Mouse (Mus musculus): ENCODE measurements around the gene Slc22a14. TPM values are rescaled to one million over a fixed set of nuclear protein-coding genes. Genes with fewer than 3 reads are reported as not detected.
A peak's percentile ranks its signal among the peaks of the same experiment; 100 is the strongest.
"Not testable (repeated sequence)": the region's sequence is repeated elsewhere in the genome, so short reads cannot be mapped to it uniquely, and the experiment has no call there.

Slc22a14 gene
- total RNA-seq (2017) = not detected in 2 replicates

GRCm38 (mm10) chr9:119365284-119365683 is at the start of gene Slc22a14:
Slc22a14 (minus strand) TSS chr9:119365553.
- peak; percentile 83 for ATAC-seq (replicated peaks; ENCODE audit: low read depth, poor library complexity, severe bottlenecking)

GRCm38 (mm10) chr9:119409864-119410263 is 44.5 kb upstream of the Slc22a14 start:
- no peak for ATAC-seq (replicated peaks; ENCODE audit: low read depth, poor library complexity, severe bottlenecking)

- ATAC-seq (replicated peaks; ENCODE audit: low read depth, poor library complexity, severe bottlenecking) = no peak
These were observed 43.7 kb upstream of the Slc22a14 start for GRCm38 (mm10) chr9:119408898-119409664.

GRCm38 (mm10) chr9:119407884-119408283 is 42.5 kb upstream of the Slc22a14 start:
- no peak for ATAC-seq (replicated peaks; ENCODE audit: low read depth, poor library complexity, severe bottlenecking)

- peak; percentile 33 for ATAC-seq (replicated peaks; ENCODE audit: low read depth, poor library complexity, severe bottlenecking)
These were observed 38.7 kb upstream of the Slc22a14 start for GRCm38 (mm10) chr9:119404090-119404489.

- no peak for ATAC-seq (replicated peaks; ENCODE audit: low read depth, poor library complexity, severe bottlenecking)
These were observed 37.9 kb upstream of the Slc22a14 start for GRCm38 (mm10) chr9:119403236-119403641.

GRCm38 (mm10) chr9:119402253-119403235 is 37.2 kb upstream of the Slc22a14 start:
- ATAC-seq (replicated peaks; ENCODE audit: low read depth, poor library complexity, severe bottlenecking) = no peak

GRCm38 (mm10) chr9:119401801-119402214 is 36.5 kb upstream of the Slc22a14 start, which contains the start of gene Acvr2b:
Acvr2b (plus strand) TSS chr9:119402118.
- ATAC-seq (replicated peaks; ENCODE audit: low read depth, poor library complexity, severe bottlenecking) = peak; percentile 89

GRCm38 (mm10) chr9:119401351-119401750 is 36.0 kb upstream of the Slc22a14 start:
- peak; percentile 16 for ATAC-seq (replicated peaks; ENCODE audit: low read depth, poor library complexity, severe bottlenecking)

- ATAC-seq (replicated peaks; ENCODE audit: low read depth, poor library complexity, severe bottlenecking) = no peak
These were observed 29.5 kb upstream of the Slc22a14 start for GRCm38 (mm10) chr9:119394808-119395207.

- no peak for ATAC-seq (replicated peaks; ENCODE audit: low read depth, poor library complexity, severe bottlenecking)
These were observed 24.9 kb upstream of the Slc22a14 start for GRCm38 (mm10) chr9:119390214-119390613.

- peak; percentile 62; the same call in 1 of the 2 replicates for ATAC-seq (replicated peaks; ENCODE audit: low read depth, poor library complexity, severe bottlenecking)
These were observed 23.6 kb upstream of the Slc22a14 start for GRCm38 (mm10) chr9:119388956-119389355.

- ATAC-seq (replicated peaks; ENCODE audit: low read depth, poor library complexity, severe bottlenecking) = no peak
These were observed 17.2 kb upstream of the Slc22a14 start for GRCm38 (mm10) chr9:119382603-119383002.

GRCm38 (mm10) chr9:119378231-119378630 is 12.9 kb upstream of the Slc22a14 start:
- peak; percentile 42; the same call in 1 of the 2 replicates for ATAC-seq (replicated peaks; ENCODE audit: low read depth, poor library complexity, severe bottlenecking)

- ATAC-seq (replicated peaks; ENCODE audit: low read depth, poor library complexity, severe bottlenecking) = no peak
These were observed 10.2 kb upstream of the Slc22a14 start for GRCm38 (mm10) chr9:119375556-119375955.

GRCm38 (mm10) chr9:119375008-119375407 is 9.7 kb upstream of the Slc22a14 start:
- ATAC-seq (replicated peaks; ENCODE audit: low read depth, poor library complexity, severe bottlenecking) = no peak

- no peak for ATAC-seq (replicated peaks; ENCODE audit: low read depth, poor library complexity, severe bottlenecking)
These were observed 5.9 kb upstream of the Slc22a14 start for GRCm38 (mm10) chr9:119371251-119371650.

GRCm38 (mm10) chr9:119370770-119371169 is 5.4 kb upstream of the Slc22a14 start:
- not testable (repeated sequence) for ATAC-seq (replicated peaks; ENCODE audit: low read depth, poor library complexity, severe bottlenecking)

- no peak for ATAC-seq (replicated peaks; ENCODE audit: low read depth, poor library complexity, severe bottlenecking)
These were observed 3.0 kb upstream of the Slc22a14 start for GRCm38 (mm10) chr9:119368367-119368766.

GRCm38 (mm10) chr9:119363229-119363628 is 2.1 kb downstream of the Slc22a14 start:
- no peak for ATAC-seq (replicated peaks; ENCODE audit: low read depth, poor library complexity, severe bottlenecking)

- no peak for ATAC-seq (replicated peaks; ENCODE audit: low read depth, poor library complexity, severe bottlenecking)
These were observed 3.9 kb downstream of the Slc22a14 start for GRCm38 (mm10) chr9:119361416-119361815.

All from common myeloid progenitor, adult 5-6 weeks (primary cell).